Mouse (Mus musculus) liver, adult 2 months (tissue): ENCODE data around the gene Gm9736.

ENCODE experiments used
- CTCF ChIP-seq: fragments of 200-500 bp; IDR thresholded peaks from 2 replicates; pipeline ENCODE4 v1.5.1; 2011; ENCODE audit warnings: low read depth, low read length, control low read depth
- POLR2A ChIP-seq: fragments of 200-500 bp; IDR thresholded peaks from 2 replicates; pipeline ENCODE4 v1.6.1; 2011; ENCODE audit warnings: low read length, control low read depth; ENCODE audit not compliant: insufficient read depth; ENCODE audit errors: extremely low read depth

- TF ChIP-seq CTCF (no peak), POLR2A (no peak)
These were observed 15.2 kb downstream of the Gm9736 start for GRCm38 (mm10) chr10:77735928-77736327.
